9 mouse cellular contexts compared by ENCODE assay signal in the genomic region with DNA sequence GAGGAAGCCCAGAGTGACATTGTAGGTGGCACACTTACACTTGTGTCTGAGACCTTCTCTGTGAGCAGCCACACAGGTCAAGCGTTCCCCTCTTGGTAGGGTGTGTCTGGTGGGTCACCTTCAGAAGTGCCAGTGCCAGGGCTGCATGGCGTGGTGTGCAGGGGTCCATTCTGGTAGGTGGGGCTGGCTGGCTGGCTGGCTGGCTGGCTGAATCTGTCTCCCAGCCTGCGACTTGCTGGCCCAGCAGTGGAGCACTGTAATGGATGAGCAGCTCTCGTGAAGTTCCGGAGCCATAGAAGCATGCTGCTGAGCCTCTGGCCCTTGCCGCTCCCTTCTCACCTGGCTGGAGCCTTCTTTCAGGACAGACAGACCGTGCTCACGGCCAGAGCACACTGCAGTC. TPM values are rescaled to one million over a fixed set of nuclear protein-coding genes. Genes with fewer than 3 reads are reported as not detected.
DNase-seq lines count a peak whose midpoint lies in the region; ATAC-seq and TF ChIP-seq lines count a peak whose summit lies in the region.
"Had no signal": no experiment of that assay in that cellular context is flagged by ENCODE, and none has a peak within 500 bp of the region (broad histone marks: within the 10 kb centered on the region; RNA-seq: fewer than 3 reads in every experiment).

No protein-coding gene starts in this region.

- 55% methylated on average over 8 of the region's 8 CpGs for WGBS in spleen, adult 2 months
- WGBS in liver, embryonic 13.5 days (ENCODE audit: insufficient replicate concordance): 80% methylated on average over 8 of the region's 8 CpGs

- no peak for ATAC-seq in liver, embryonic 13.5 days (ENCODE audit: low read depth)

- H3K27me3 ChIP-seq in spleen, adult 2 months (ENCODE audit: control insufficient read depth, insufficient read depth, low read length): no peaks in the 10 kb centered on the region
- H3K27me3 ChIP-seq in liver, embryonic 13.5 days: no peaks in the 10 kb centered on the region

- peaks cover 80% of the 10 kb centered on the region for H3K4me1 ChIP-seq in spleen, adult 2 months (ENCODE audit: control insufficient read depth, insufficient read depth, insufficient read length)
- peaks cover 91% of the 10 kb centered on the region for H3K4me1 ChIP-seq in liver, embryonic 13.5 days (replicated peaks)

- H3K9me3 ChIP-seq in liver, embryonic 13.5 days (replicated peaks): no peaks in the 10 kb centered on the region

- no peak for DNase-seq in gastrocnemius, adult 2 months
- DNase-seq in gastrocnemius, postnatal 36 days: no peak
- no peak for DNase-seq in spleen, adult 2 months (ENCODE audit: low read depth in 1 of 2, low spot score in 2 of 2)
- no peak for DNase-seq in spleen, adult 12 weeks (ENCODE audit: low spot score)
- no peak for DNase-seq in liver, embryonic 13.5 days
- DNase-seq in natural killer cell, adult 2 months (ENCODE audit: low spot score in 2 of 2): no peak
- DNase-seq in cerebellum, postnatal 25 days: no peak
- no peak for DNase-seq in gastrocnemius, adult 18-20 months (ENCODE audit: low spot score)
- DNase-seq: lung, adult 2 months had no signal

- H3K9ac ChIP-seq in liver, embryonic 13.5 days: no peak overlapping the region

- peak overlapping the region; percentile 99 for H3K27ac ChIP-seq in gastrocnemius, adult 2 months
- peak overlapping the region; percentile 87 for H3K27ac ChIP-seq in spleen, adult 2 months (ENCODE audit: insufficient read depth, low read length)
- 0 out of 2 replicates have a peak overlapping the region, but pooled peaks have one; percentile 15 for H3K27ac ChIP-seq in liver, embryonic 13.5 days

- TF ChIP-seq POLR2A in spleen, adult 2 months (IDR thresholded peaks at IDR 0.05; ENCODE audit: low read depth, low read length): no peak

- H3K4me3 ChIP-seq in gastrocnemius, adult 2 months: peak overlapping the region; percentile 83
- H3K4me3 ChIP-seq in spleen, adult 2 months (ENCODE audit: extremely low read depth, insufficient read depth, insufficient read length): peak overlapping the region; percentile 35; the same call in 1 of the 2 replicates
- H3K4me3 ChIP-seq in liver, embryonic 13.5 days (replicated peaks): no peak overlapping the region

- 0 out of 2 replicates have a peak, but pooled peaks cover 3% of the 10 kb centered on the region for H3K36me3 ChIP-seq in spleen, adult 2 months (ENCODE audit: control insufficient read depth, insufficient read depth, low read length)
- H3K36me3 ChIP-seq in liver, embryonic 13.5 days: peaks cover 5% of the 10 kb centered on the region; the same call in 1 of the 2 replicates

- intact Hi-C loops in gastrocnemius, adult 2 months (cut with DNase I): no loop called here
- intact Hi-C loops in gastrocnemius, postnatal 36 days (cut with DNase I): no loop called here

- no peak for TF ChIP-seq CTCF in gastrocnemius, adult 2 months (IDR thresholded peaks at IDR 0.05)
- TF ChIP-seq CTCF in spleen, adult 2 months (IDR thresholded peaks at IDR 0.05; ENCODE audit: extremely low read depth, insufficient read depth, insufficient read length, insufficient replicate concordance): no peak

- H3K4me2 ChIP-seq in liver, embryonic 13.5 days: 0 out of 2 replicates have a peak overlapping the region, but pooled peaks have one; percentile 5

RNA-seq across cellular contexts. Expression of gene Psap, which starts 7.8 kb away (rescaled TPM):
- total RNA-seq in gastrocnemius, adult 2 months (2021): 100 to 1,000 TPM; 730 to 837 TPM
- total RNA-seq in gastrocnemius, postnatal 36 days (2021): 100 to 1,000 TPM; 685 to 809 TPM
- 1,338 and 1,442 TPM in 2 replicates for polyA plus RNA-seq in spleen, adult 2 months (2012; rRNA removed)
- 52.6 and 54.5 TPM in 2 replicates for polyA plus RNA-seq in liver, embryonic 13.5 days (2015; fragmentation: Nextera tagmentation; extraction: Ambion mirVana)
- total RNA-seq in gastrocnemius, adult 18-20 months (2021): 100 to 1,000 TPM; 764 to 769 TPM

Comparison
In these comparisons a context has a peak if more than half of its experiments do, and no peak if none do; other contexts are left out.
1. H3K27ac ChIP-seq: peak in every context shown above with its lines; median percentile 99 in gastrocnemius, adult 2 months; 87 in spleen, adult 2 months; 15 in liver, embryonic 13.5 days.